Mouse (Mus musculus) v-Abl transformed pro-B cells (cell line): Measurements from ENCODE around the gene Zfp410.

Source experiments
- in situ Hi-C, 2 experiments: fragments of 400-800 bp; cut with MboI; formaldehyde crosslinking; loops; one replicate each; pipeline ENCODE4 v1.15.1; 2025; ENCODE audit not compliant: unreplicated experiment in 2 of 2

Zfp410 gene

GRCm38 (mm10) chr12:84316721-84317621 is at the start of gene Zfp410:
Gene Zfp410, plus strand, starts transcription at chr12:84316852.
- in situ Hi-C loops = no loop called here

- in situ Hi-C loops = loop anchor here (25.0 kb wide), 2 partner anchors 305 to 555 kb away; partner anchors contain the start of gene Riox1 (in 1 of the 2)
Measured at GRCm38 (mm10) chr12:84267264-84267663, 49.4 kb upstream of the Zfp410 start.

GRCm38 (mm10) chr12:84273366-84273765 is 43.3 kb upstream of the Zfp410 start:
- in situ Hi-C loops = loop anchor here (10.0 to 25.0 kb wide), 3 partner anchors 309 to 561 kb away; partner anchors contain the start of gene Riox1 (in 1 of the 2)

GRCm38 (mm10) chr12:84275288-84275687 is 41.4 kb upstream of the Zfp410 start:
- in situ Hi-C loops = loop anchor here in 1 of 2 experiments (10.0 kb wide), 1 partner anchor 310 kb away; no protein-coding TSS in a partner anchor

GRCm38 (mm10) chr12:84276288-84276687 is 40.4 kb upstream of the Zfp410 start:
- in situ Hi-C loops = loop anchor here in 1 of 2 experiments (10.0 kb wide), 1 partner anchor 311 kb away; no protein-coding TSS in a partner anchor

- in situ Hi-C loops = loop anchor here in 1 of 2 experiments (10.0 kb wide), 1 partner anchor 312 kb away; no protein-coding TSS in a partner anchor
Measured at GRCm38 (mm10) chr12:84276799-84277198, 39.9 kb upstream of the Zfp410 start.

- in situ Hi-C loops = loop anchor here in 1 of 2 experiments (10.0 kb wide), 1 partner anchor 313 kb away; no protein-coding TSS in a partner anchor
Measured at GRCm38 (mm10) chr12:84277832-84278231, 38.8 kb upstream of the Zfp410 start.

- in situ Hi-C loops = loop anchor here in 1 of 2 experiments (10.0 kb wide), 1 partner anchor 314 kb away; no protein-coding TSS in a partner anchor
Measured at GRCm38 (mm10) chr12:84278901-84279300, 37.8 kb upstream of the Zfp410 start.

- in situ Hi-C loops = no loop called here
Measured at GRCm38 (mm10) chr12:84284391-84284790, 32.3 kb upstream of the Zfp410 start.

GRCm38 (mm10) chr12:84284885-84285592 is 31.6 kb upstream of the Zfp410 start, which contains the start of gene Ptgr2:
Gene Ptgr2, plus strand, starts transcription at chr12:84285232.
- in situ Hi-C loops = no loop called here

- in situ Hi-C loops = no loop called here
Measured at GRCm38 (mm10) chr12:84285593-84285968, 31.1 kb upstream of the Zfp410 start.

GRCm38 (mm10) chr12:84288461-84288860 is 28.2 kb upstream of the Zfp410 start:
- in situ Hi-C loops = no loop called here

- in situ Hi-C loops = no loop called here
Measured at GRCm38 (mm10) chr12:84297851-84298250, 18.8 kb upstream of the Zfp410 start.

GRCm38 (mm10) chr12:84299265-84299664 is 17.4 kb upstream of the Zfp410 start:
- in situ Hi-C loops = no loop called here

GRCm38 (mm10) chr12:84304101-84304500 is 12.6 kb upstream of the Zfp410 start:
- in situ Hi-C loops = no loop called here

- in situ Hi-C loops = no loop called here
Measured at GRCm38 (mm10) chr12:84304554-84304953, 12.1 kb upstream of the Zfp410 start.

- in situ Hi-C loops = no loop called here
Measured at GRCm38 (mm10) chr12:84311306-84311705, 5.3 kb upstream of the Zfp410 start.

- in situ Hi-C loops = no loop called here
Measured at GRCm38 (mm10) chr12:84316006-84316405, 646 bp upstream of the Zfp410 start.

- in situ Hi-C loops = no loop called here
Measured at GRCm38 (mm10) chr12:84327111-84327512, 10.5 kb downstream of the Zfp410 start.

GRCm38 (mm10) chr12:84336963-84337625 is 20.4 kb downstream of the Zfp410 start:
- in situ Hi-C loops = no loop called here
